Mouse (Mus musculus) right cerebral cortex, postnatal 36 days (tissue): ENCODE data around the gene Stard8.
A peak's percentile ranks its signal among the peaks of the same experiment; 100 is the strongest.
"Not testable (repeated sequence)": the region's sequence is repeated elsewhere in the genome, so short reads cannot be mapped to it uniquely, and the experiment has no call there.

Experiments
- DNase-seq, 2 experiments: peaks; one replicate each; pipeline ENCODE4 v3.0.0; 2022; ENCODE audit warnings: low spot score in 2 of 2, mixed read lengths in 1 of 2

Gene Stard8

DNA sequence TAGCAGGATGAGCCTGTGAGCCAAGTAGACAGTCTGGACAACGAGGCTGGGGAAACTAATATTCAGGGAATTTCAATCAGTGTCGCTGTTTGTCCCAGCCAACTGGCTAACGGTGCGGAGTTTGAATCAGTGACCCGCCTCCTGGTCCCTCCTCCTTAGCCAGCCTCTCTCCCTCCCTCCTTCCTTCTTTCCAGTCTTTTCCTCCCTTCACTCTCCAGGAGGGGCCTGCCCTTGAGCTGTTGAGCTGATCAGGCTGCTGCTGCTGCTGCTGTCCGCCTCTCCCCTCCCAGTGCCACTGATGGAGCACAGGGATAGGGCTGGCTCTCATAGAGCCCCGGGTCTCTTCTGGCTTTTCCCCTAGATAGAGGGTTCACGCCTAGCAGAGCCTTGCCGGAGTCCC, at the start of gene Stard8:
TSS of gene Stard8 (plus strand) at position 203 of the 400 bp plus-strand sequence.
- DNase-seq, result no peak

DNA sequence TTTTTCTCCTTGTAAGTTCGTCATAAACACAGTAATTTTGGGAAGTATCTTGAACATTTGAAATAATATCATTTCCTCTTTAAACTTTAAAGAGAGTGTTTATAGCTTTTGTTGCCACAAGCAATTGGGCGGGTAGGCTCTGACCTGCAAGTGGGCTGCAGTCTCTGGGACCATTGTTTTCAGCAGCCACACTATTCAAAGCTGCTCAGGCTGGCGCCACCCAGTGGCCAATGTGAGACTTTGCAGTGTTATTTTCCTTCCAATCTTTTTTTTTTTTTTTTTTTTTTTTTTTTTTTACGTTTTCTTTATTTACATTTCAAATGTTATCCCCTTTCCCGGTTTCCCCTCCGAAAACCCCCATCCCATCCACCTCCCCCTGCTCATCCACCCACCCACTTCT, 49.1 kb upstream of the Stard8 start:
- DNase-seq, result no peak

DNA sequence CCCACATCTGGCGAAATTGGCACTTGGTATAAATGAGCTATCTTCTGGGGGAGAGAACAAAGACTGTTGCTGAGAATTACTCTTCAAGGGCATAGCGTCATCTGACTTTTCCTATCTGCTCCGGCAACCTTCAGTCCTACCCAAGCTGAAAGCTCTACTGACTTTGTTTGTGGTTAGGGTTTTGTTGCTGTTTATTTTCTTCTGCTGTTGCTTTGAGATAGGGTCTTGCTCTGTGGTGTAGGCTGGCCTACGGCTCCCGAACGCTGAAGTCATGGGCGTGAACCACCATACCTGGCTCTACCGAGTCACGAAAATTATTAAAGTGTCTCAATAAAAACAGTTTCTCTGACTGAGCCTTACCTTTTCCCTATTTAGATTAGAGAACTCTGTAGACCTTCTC, 44.8 kb upstream of the Stard8 start:
- DNase-seq, result no peak

GRCm38 (mm10) chrX:98959050-98959449, 44.0 kb upstream of the Stard8 start:
- DNase-seq, result no peak

DNA sequence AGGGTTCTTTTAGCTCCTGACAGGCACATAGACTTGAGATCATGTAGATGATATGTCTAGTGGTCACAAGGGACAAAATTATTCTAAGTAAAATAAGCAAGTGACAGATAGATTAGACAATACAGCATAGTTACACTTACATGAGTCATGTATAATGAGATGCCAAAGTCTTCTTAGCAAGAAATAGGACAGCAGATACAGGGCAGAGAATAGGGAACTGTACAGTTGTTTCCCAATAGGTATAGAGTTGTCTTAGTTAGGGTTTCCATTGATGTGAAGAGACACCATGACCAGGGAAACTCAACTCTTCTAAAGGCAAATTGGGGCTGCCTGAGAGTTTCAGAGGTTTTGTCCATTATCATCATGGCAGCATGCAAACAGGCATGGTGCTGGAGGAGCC, 39.3 kb upstream of the Stard8 start:
- DNase-seq, result no peak

GRCm38 (mm10) chrX:98964513-98964912, 38.5 kb upstream of the Stard8 start:
- no peak for DNase-seq

GRCm38 (mm10) chrX:98986611-98987010, 16.4 kb upstream of the Stard8 start:
- DNase-seq, result not testable (repeated sequence)

GRCm38 (mm10) chrX:98989574-98989973, 13.5 kb upstream of the Stard8 start:
- DNase-seq, result peak in 1 of 2 experiments; percentile 7

- no peak for DNase-seq
Observed at GRCm38 (mm10) chrX:99002065-99002464, 983 bp upstream of the Stard8 start.

DNA sequence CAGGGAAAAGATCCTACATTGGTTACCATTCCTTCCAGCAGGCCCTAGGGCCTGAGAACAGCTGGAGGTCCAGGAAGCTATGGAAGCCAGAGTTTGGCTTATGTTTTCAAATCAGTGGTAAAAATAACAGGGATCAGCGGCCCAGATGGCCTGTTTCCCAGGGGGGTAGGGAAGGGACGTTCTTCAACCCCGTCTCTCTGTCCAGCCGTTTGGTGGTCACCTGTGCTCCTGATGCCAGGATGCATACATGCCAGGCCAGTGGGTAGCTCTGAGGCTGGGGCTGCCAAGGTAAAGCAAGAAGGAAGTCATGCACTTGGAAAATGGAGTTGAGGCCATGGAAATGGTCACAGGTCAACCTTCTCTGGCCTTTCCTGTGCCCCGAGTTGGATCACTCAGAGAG, 7.5 kb downstream of the Stard8 start:
- DNase-seq, result no peak

- DNase-seq, result no peak
Observed at GRCm38 (mm10) chrX:99011281-99011680, 8.2 kb downstream of the Stard8 start.

- DNase-seq, result no peak
Observed at GRCm38 (mm10) chrX:99012486-99012885, 9.4 kb downstream of the Stard8 start.

DNA sequence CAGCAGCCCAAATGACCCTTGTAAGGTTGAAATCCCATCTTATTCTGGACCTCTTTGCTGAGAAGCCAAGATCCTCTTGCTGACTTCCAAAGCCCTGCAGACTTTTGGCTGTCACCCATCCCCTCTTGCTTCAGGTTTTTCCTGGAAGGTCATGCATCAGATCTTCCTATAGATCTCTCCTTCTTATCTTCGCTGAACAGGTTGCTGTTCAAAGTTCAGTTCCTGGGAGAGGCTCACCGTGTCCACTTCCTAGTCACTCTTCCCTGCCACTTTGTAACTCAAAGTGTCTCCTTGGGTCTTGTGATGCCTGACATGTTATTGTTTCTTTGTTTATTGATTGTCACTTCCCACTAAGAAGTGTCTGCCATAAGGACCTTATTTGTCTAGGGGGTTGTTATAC, 12.7 kb downstream of the Stard8 start:
- DNase-seq, result no peak

- DNase-seq, result no peak
Observed at GRCm38 (mm10) chrX:99016987-99017386, 13.9 kb downstream of the Stard8 start.

GRCm38 (mm10) chrX:99017874-99018273, 14.8 kb downstream of the Stard8 start:
- peak in 1 of 2 experiments; percentile 1 for DNase-seq

- no peak for DNase-seq
Observed at GRCm38 (mm10) chrX:99019303-99019702, 16.3 kb downstream of the Stard8 start.

GRCm38 (mm10) chrX:99020215-99020614, 17.2 kb downstream of the Stard8 start:
- DNase-seq, result no peak

DNA sequence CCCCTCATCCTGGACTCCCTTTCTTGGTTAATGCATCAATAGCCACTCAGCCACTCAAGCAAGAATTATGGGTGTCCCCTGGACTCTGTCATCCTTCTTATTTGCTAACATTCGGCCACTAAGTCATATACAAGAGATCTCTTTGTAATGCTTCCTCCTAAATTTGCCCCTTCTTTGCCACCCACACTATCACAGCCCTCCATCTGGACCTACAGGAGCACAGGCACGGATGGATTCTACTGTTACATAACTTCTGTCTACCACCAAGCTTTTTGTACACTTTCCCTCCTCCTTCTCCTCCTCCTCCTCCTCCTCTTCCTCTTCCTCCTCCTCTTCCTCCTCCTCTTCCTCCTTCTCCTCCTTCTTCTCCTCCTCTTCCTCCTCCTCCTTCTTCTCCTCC, 18.5 kb downstream of the Stard8 start:
- no peak for DNase-seq

- no peak for DNase-seq
Observed at GRCm38 (mm10) chrX:99023951-99024350, 20.9 kb downstream of the Stard8 start.

DNA sequence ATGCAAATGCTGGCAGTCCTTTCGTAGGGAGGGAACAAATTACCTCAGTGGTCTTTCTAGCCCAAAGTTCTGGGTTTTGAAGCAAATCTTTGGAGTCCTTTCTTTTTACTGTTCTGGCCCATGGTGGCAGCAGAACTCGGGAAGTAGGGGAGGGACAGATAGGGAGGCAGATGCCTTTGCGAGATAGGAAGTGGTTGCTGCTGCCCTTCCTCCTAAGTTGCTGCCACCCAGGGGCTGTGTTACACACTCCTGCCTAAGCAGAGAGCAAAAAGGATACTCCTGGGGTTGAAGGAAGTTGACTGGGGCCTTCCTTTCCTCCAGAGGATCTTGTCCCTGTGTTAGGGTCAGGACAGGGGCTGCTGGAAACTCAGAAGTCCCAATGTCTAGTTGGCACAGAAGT, 32.4 kb downstream of the Stard8 start:
- no peak for DNase-seq

DNA sequence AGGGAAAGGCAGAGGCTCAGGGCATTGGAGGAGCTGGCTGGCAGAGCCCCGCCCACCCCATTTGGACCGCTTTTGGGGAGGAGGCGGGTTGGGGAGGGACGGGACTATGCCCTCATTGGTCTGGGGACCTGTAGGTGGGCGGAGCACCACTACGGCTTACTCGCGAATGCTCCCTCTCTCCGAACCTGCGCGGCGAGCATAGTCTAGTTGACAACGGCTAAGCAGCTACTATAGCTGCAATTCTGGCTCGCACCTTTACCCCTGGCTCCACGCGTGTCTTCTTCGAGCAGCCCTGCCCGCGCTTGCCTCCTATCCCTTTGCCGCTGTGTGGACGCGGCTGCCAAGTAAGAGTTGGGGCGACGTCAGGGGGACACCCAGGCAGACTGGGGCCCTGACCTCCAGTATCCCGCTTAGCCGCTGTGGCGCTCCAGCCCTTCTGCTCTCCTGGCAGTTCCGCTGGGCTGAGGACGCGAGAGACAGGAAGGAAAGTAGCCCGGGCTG, 39.5 kb downstream of the Stard8 start:
- peak; percentile 43 to 71 for DNase-seq

GRCm38 (mm10) chrX:99043275-99043674, 40.2 kb downstream of the Stard8 start:
- no peak for DNase-seq

GRCm38 (mm10) chrX:99043739-99044138, 40.7 kb downstream of the Stard8 start:
- DNase-seq, result peak in 1 of 2 experiments; percentile 7

DNA sequence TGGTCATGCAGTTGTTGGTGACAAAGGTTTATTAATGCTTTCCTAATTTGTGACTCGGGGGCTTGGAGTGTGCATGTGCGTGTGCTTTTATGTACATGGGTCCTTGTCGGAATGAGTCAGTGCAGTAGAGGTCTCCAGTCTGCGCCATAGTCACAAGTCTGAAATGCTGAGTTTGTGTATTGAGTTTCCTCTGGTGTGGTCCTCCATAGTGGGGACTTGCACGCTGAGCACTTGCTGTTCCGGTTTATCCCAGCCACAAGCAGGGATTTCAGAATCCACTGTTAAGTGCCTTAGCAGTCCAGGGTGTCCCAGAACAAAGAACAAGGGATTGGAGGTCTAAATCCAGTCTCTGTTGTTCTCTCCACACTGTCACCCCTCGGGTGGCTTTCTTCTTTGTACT, 42.3 kb downstream of the Stard8 start:
- no peak for DNase-seq
